Mouse (Mus musculus): ENCODE results near the gene Klhl7.

Klhl7 gene

GRCm38 (mm10) chr5:24181514-24182295 lies 81.3 kb downstream of the Klhl7 start:
- no peak for DNase-seq

- no peak for DNase-seq
These were observed 81.9 kb downstream of the Klhl7 start for GRCm38 (mm10) chr5:24182296-24182734.

- DNase-seq: no peak
These were observed 82.7 kb downstream of the Klhl7 start for GRCm38 (mm10) chr5:24183096-24183495.

- no peak for DNase-seq
These were observed 83.6 kb downstream of the Klhl7 start for GRCm38 (mm10) chr5:24184011-24184410.

GRCm38 (mm10) chr5:24188476-24188875 lies 88.1 kb downstream of the Klhl7 start:
- no peak for DNase-seq

- no peak for DNase-seq
These were observed 91.4 kb downstream of the Klhl7 start for GRCm38 (mm10) chr5:24191821-24192220.

- DNase-seq: no peak
These were observed 100.6 kb downstream of the Klhl7 start for GRCm38 (mm10) chr5:24201006-24201405.

GRCm38 (mm10) chr5:24202492-24202891 lies 102.1 kb downstream of the Klhl7 start:
- DNase-seq: no peak

GRCm38 (mm10) chr5:24203266-24203665 lies 102.9 kb downstream of the Klhl7 start:
- no peak for DNase-seq

- no peak for DNase-seq
These were observed 107.6 kb downstream of the Klhl7 start for GRCm38 (mm10) chr5:24207965-24208364.

GRCm38 (mm10) chr5:24208505-24208904 lies 108.1 kb downstream of the Klhl7 start:
- DNase-seq: no peak
